34 mouse cellular contexts compared by ENCODE assay signal in the genomic region with DNA sequence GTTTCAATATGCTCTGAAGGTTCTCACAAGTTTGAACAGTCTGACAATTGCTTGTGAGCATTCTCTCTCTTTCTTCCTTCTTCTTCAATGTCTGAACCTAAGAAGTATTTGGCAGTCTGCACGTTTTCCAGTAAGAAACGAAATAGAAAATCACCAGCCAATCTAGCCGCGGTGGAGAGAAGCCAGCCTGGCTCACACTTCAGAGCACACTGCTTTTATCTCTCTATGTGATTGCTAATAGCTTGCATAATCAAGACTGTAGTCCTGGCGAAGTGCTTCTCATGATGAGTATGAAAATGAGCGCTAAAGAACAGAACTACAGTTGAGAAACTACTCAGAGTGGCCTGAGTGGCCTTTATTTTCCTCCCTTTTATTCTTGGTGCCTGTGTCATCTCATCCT.
DNase-seq lines count a peak whose midpoint lies in the region; ATAC-seq and TF ChIP-seq lines count a peak whose summit lies in the region.
"Had no signal": no experiment of that assay in that cellular context is flagged by ENCODE, and none has a peak within 500 bp of the region (broad histone marks: within the 10 kb centered on the region; RNA-seq: fewer than 3 reads in every experiment).

No protein-coding gene starts in this region.

- no peak overlapping the region for H3K9ac ChIP-seq in midbrain, embryonic 14.5 days (replicated peaks; ENCODE audit: low read length)
- no peak overlapping the region for H3K9ac ChIP-seq in midbrain, embryonic 11.5 days (ENCODE audit: low read length)
- H3K9ac ChIP-seq: embryonic facial prominence, embryonic 13.5 days; heart, embryonic 12.5 days; hindbrain, embryonic 14.5 days; kidney, embryonic 15.5 days; limb, embryonic 13.5 days; liver, embryonic 12.5 days; liver, postnatal 0 days; midbrain, embryonic 15.5 days; neural tube, embryonic 12.5 days had no signal

- H3K27ac ChIP-seq in midbrain, embryonic 14.5 days (replicated peaks; ENCODE audit: low read depth, low read length), result no peak overlapping the region
- no peak overlapping the region for H3K27ac ChIP-seq in midbrain, embryonic 11.5 days (ENCODE audit: low read depth, low read length)
- H3K27ac ChIP-seq: embryonic facial prominence, embryonic 13.5 days; gastrocnemius, adult 2 months; heart, adult 2 months; hindbrain, embryonic 14.5 days; kidney, embryonic 15.5 days; layer of hippocampus, adult 2 months; limb, embryonic 13.5 days; liver, embryonic 12.5 days; midbrain, embryonic 15.5 days; neural tube, embryonic 12.5 days; stomach, postnatal 0 days had no signal

- no peaks in the 10 kb centered on the region for H3K4me1 ChIP-seq in midbrain, embryonic 14.5 days (ENCODE audit: control insufficient read depth, insufficient read depth, low read length)
- H3K4me1 ChIP-seq in midbrain, embryonic 11.5 days (ENCODE audit: control insufficient read depth, insufficient read depth, low read length), result no peaks in the 10 kb centered on the region
- H3K4me1 ChIP-seq: embryonic facial prominence, embryonic 13.5 days; heart, embryonic 12.5 days; kidney, embryonic 15.5 days; limb, embryonic 13.5 days; liver, embryonic 12.5 days; megakaryocyte, embryonic 14.5 days; midbrain, embryonic 15.5 days; neural tube, embryonic 12.5 days had no signal

- WGBS in midbrain, embryonic 14.5 days, result 65% methylated on average over 6 of the region's 6 CpGs
- WGBS in midbrain, embryonic 11.5 days, result 74% methylated on average over 6 of the region's 6 CpGs

- no peak for TF ChIP-seq CTCF in brain, embryonic 14.5 days (IDR thresholded peaks at IDR 0.05; ENCODE audit: borderline replicate concordance, extremely low read depth, insufficient read depth, insufficient read length)

- H3K36me3 ChIP-seq in midbrain, embryonic 14.5 days (ENCODE audit: control insufficient read depth, insufficient read depth, low read length), result no peaks in the 10 kb centered on the region
- H3K36me3 ChIP-seq in midbrain, embryonic 11.5 days (ENCODE audit: control insufficient read depth, insufficient read depth, low read length), result no peaks in the 10 kb centered on the region
- H3K36me3 ChIP-seq: embryonic facial prominence, embryonic 13.5 days; heart, embryonic 12.5 days; kidney, embryonic 15.5 days; limb, embryonic 13.5 days; liver, embryonic 12.5 days; midbrain, embryonic 15.5 days; neural tube, embryonic 12.5 days had no signal

- H3K4me2 ChIP-seq in midbrain, embryonic 14.5 days (ENCODE audit: low read length), result no peak overlapping the region
- no peak overlapping the region for H3K4me2 ChIP-seq in midbrain, embryonic 11.5 days
- H3K4me2 ChIP-seq: embryonic facial prominence, embryonic 13.5 days; heart, embryonic 12.5 days; hindbrain, embryonic 14.5 days; kidney, embryonic 15.5 days; limb, embryonic 13.5 days; liver, embryonic 12.5 days; midbrain, embryonic 15.5 days; neural tube, embryonic 12.5 days had no signal

- 0 out of 2 replicates have a peak, but pooled peaks have one; percentile 31 for ATAC-seq in frontal cortex, adult (ENCODE audit: low TSS enrichment)
- ATAC-seq in midbrain, embryonic 14.5 days (ENCODE audit: low FRiP score, low TSS enrichment), result no peak
- no peak for ATAC-seq in midbrain, embryonic 11.5 days (ENCODE audit: low FRiP score)
- ATAC-seq: inflammation-experienced regulatory T-cells, adult 6 months; liver, embryonic 12.5 days; liver, postnatal 0 days; midbrain, embryonic 15.5 days had no signal

- H3K4me3 ChIP-seq in midbrain, embryonic 14.5 days (replicated peaks; ENCODE audit: low read depth, low read length), result no peak overlapping the region
- no peak overlapping the region for H3K4me3 ChIP-seq in midbrain, embryonic 11.5 days (ENCODE audit: low read depth, low read length)
- H3K4me3 ChIP-seq: embryonic facial prominence, embryonic 13.5 days; gastrocnemius, adult 2 months; heart, adult 2 months; heart, embryonic 12.5 days; kidney, embryonic 15.5 days; layer of hippocampus, adult 2 months; limb, embryonic 13.5 days; liver, embryonic 12.5 days; megakaryocyte, embryonic 14.5 days; midbrain, embryonic 15.5 days; neural tube, embryonic 12.5 days had no signal

- TF ChIP-seq POLR2A in brain, embryonic 14.5 days (IDR thresholded peaks at IDR 0.05; ENCODE audit: borderline replicate concordance, extremely low read depth, insufficient read depth, insufficient read length, poor library complexity, severe bottlenecking), result no peak

- no peaks in the 10 kb centered on the region for H3K9me3 ChIP-seq in midbrain, embryonic 14.5 days (ENCODE audit: control insufficient read depth, low read length)
- H3K9me3 ChIP-seq in midbrain, embryonic 11.5 days (ENCODE audit: control insufficient read depth, low read length), result no peaks in the 10 kb centered on the region
- H3K9me3 ChIP-seq: embryonic facial prominence, embryonic 13.5 days; heart, embryonic 12.5 days; kidney, embryonic 15.5 days; limb, embryonic 13.5 days; liver, embryonic 12.5 days; megakaryocyte, embryonic 14.5 days; midbrain, embryonic 15.5 days; neural tube, embryonic 12.5 days had no signal

- no peak for DNase-seq in frontal cortex, postnatal 10 days (ENCODE audit: low spot score in 2 of 2)
- DNase-seq in midbrain, embryonic 14.5 days, result peak; percentile 19
- DNase-seq in midbrain, embryonic 11.5 days (ENCODE audit: low spot score, missing footprints), result no peak
- DNase-seq in brain, embryonic 14.5 days (ENCODE audit: low read depth), result peak; percentile 80
- peak; percentile 11 for DNase-seq in telencephalon, adult 2 months (ENCODE audit: low read depth, low spot score)
- no peak for DNase-seq in liver
- DNase-seq: adrenal gland, adult 8-10 months; B cell, adult 2 months; cerebellum, adult 11 months; cerebellum, adult 9-11 months; gastrocnemius, adult 2 months; heart, adult 2 months; heart, postnatal 4 days; kidney, adult 11 months; kidney, postnatal 25 days; liver, postnatal 0 days; lung, postnatal 4 days; right cerebral cortex, adult 18-20 months; right cerebral cortex, postnatal 4 days; thymus, adult 2 months; thymus, postnatal 36 days had no signal

- no peaks in the 10 kb centered on the region for H3K27me3 ChIP-seq in midbrain, embryonic 14.5 days (ENCODE audit: control insufficient read depth, insufficient read depth, low read length)
- H3K27me3 ChIP-seq in midbrain, embryonic 11.5 days (ENCODE audit: control insufficient read depth, insufficient read depth, low read length), result no peaks in the 10 kb centered on the region
- H3K27me3 ChIP-seq: embryonic facial prominence, embryonic 13.5 days; heart, embryonic 12.5 days; kidney, embryonic 15.5 days; limb, embryonic 13.5 days; liver, embryonic 12.5 days; megakaryocyte, embryonic 14.5 days; midbrain, embryonic 15.5 days; neural tube, embryonic 12.5 days had no signal

Comparison
In these comparisons a context has a peak if more than half of its experiments do, and no peak if none do; other contexts are left out.
1. DNase-seq: peak in midbrain, embryonic 14.5 days (single experiment), brain, embryonic 14.5 days (single experiment) and telencephalon, adult 2 months (single experiment); none in frontal cortex, postnatal 10 days (0 of 2), midbrain, embryonic 11.5 days (single experiment) and liver (single experiment).